Comparison of ENCODE assay signal across 42 mouse cellular contexts in the genomic region with DNA sequence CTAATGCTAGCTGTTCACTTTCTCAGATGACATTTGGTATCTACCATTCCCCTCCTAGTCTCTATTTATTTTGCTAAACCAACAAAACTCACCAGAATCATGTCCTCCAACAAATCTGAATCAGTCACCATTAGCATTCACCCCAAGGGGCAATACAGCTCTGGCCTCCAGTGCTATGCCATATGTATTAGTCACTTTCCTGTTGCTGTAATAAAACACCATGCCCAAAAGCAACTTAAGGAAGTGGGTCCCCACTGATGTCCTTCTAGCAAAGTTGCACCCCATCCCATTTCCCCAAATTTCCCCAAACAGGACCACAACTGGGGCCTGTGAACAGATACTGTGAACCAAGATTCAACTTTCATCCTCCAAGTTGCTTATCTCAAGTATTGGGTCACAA. TPM values are rescaled to one million over a fixed set of nuclear protein-coding genes. Genes with fewer than 3 reads are reported as not detected.
"Had no signal": no experiment of that assay in that cellular context is flagged by ENCODE, and none has a peak within 500 bp of the region (broad histone marks: within the 10 kb centered on the region; RNA-seq: fewer than 3 reads in every experiment).

No protein-coding gene starts in this region.

- ATAC-seq: liver, embryonic 12.5 days; liver, postnatal 0 days; lung, postnatal 0 days; midbrain, embryonic 13.5 days; midbrain, embryonic 15.5 days; midbrain, embryonic 16.5 days had no signal

- H3K9ac ChIP-seq: limb, embryonic 12.5 days; limb, embryonic 13.5 days; limb, embryonic 15.5 days; liver, embryonic 12.5 days; liver, embryonic 13.5 days; liver, embryonic 14.5 days; liver, embryonic 15.5 days; liver, postnatal 0 days; lung, embryonic 14.5 days; lung, embryonic 15.5 days; midbrain, embryonic 12.5 days; midbrain, embryonic 13.5 days; midbrain, embryonic 15.5 days; neural tube, embryonic 12.5 days; neural tube, embryonic 13.5 days had no signal

- H3K27me3 ChIP-seq: liver, embryonic 13.5 days; lung, embryonic 15.5 days; midbrain, embryonic 12.5 days; midbrain, embryonic 13.5 days; midbrain, embryonic 15.5 days; neural tube, embryonic 12.5 days; neural tube, embryonic 13.5 days had no signal

- H3K36me3 ChIP-seq: limb, embryonic 10.5 days; limb, embryonic 12.5 days; limb, embryonic 13.5 days; limb, embryonic 15.5 days; liver, embryonic 12.5 days; liver, embryonic 13.5 days; liver, embryonic 15.5 days; lung, embryonic 15.5 days; midbrain, embryonic 10.5 days; midbrain, embryonic 12.5 days; midbrain, embryonic 13.5 days; midbrain, embryonic 15.5 days; neural tube, embryonic 12.5 days; neural tube, embryonic 13.5 days had no signal

- H3K9me3 ChIP-seq: limb, embryonic 10.5 days; limb, embryonic 12.5 days; limb, embryonic 13.5 days; limb, embryonic 15.5 days; liver, embryonic 12.5 days; liver, embryonic 13.5 days; liver, embryonic 15.5 days; lung, embryonic 15.5 days; megakaryocyte, embryonic 14.5 days; midbrain, embryonic 10.5 days; midbrain, embryonic 12.5 days; midbrain, embryonic 13.5 days; midbrain, embryonic 15.5 days; neural tube, embryonic 12.5 days; neural tube, embryonic 13.5 days had no signal

- H3K27ac ChIP-seq: limb, embryonic 10.5 days; limb, embryonic 12.5 days; limb, embryonic 13.5 days; limb, embryonic 15.5 days; liver, embryonic 12.5 days; liver, embryonic 13.5 days; liver, embryonic 14.5 days; liver, embryonic 15.5 days; lung, embryonic 15.5 days; macrophage; midbrain, embryonic 10.5 days; midbrain, embryonic 12.5 days; midbrain, embryonic 13.5 days; midbrain, embryonic 15.5 days; neural tube, embryonic 12.5 days; neural tube, embryonic 13.5 days had no signal

- H3K4me3 ChIP-seq: limb, embryonic 10.5 days; limb, embryonic 12.5 days; limb, embryonic 13.5 days; limb, embryonic 15.5 days; liver, embryonic 12.5 days; liver, embryonic 13.5 days; liver, embryonic 15.5 days; lung, embryonic 15.5 days; megakaryocyte, embryonic 14.5 days; midbrain, embryonic 10.5 days; midbrain, embryonic 12.5 days; midbrain, embryonic 13.5 days; midbrain, embryonic 15.5 days; myocyte; neural tube, embryonic 12.5 days; neural tube, embryonic 13.5 days had no signal

- H3K4me1 ChIP-seq: limb, embryonic 10.5 days; limb, embryonic 12.5 days; limb, embryonic 13.5 days; limb, embryonic 15.5 days; liver, embryonic 12.5 days; liver, embryonic 13.5 days; liver, embryonic 15.5 days; lung, embryonic 15.5 days; midbrain, embryonic 10.5 days; midbrain, embryonic 12.5 days; midbrain, embryonic 13.5 days; midbrain, embryonic 15.5 days; neural tube, embryonic 12.5 days; neural tube, embryonic 13.5 days had no signal

- DNase-seq: left cerebral cortex, postnatal 4 days; liver; liver, embryonic 13.5 days; liver, postnatal 0 days; lung, adult 18-20 months; lung, adult 2 months; lung, embryonic 14.5 days; lung, postnatal 10 days; lung, postnatal 14 days; lung, postnatal 4 days; midbrain, embryonic 14.5 days had no signal

- H3K4me2 ChIP-seq: limb, embryonic 12.5 days; limb, embryonic 13.5 days; limb, embryonic 15.5 days; liver, embryonic 11.5 days; liver, embryonic 12.5 days; liver, embryonic 13.5 days; liver, embryonic 15.5 days; lung, embryonic 14.5 days; lung, embryonic 15.5 days; midbrain, embryonic 11.5 days; midbrain, embryonic 12.5 days; midbrain, embryonic 13.5 days; midbrain, embryonic 15.5 days; neural tube, embryonic 12.5 days; neural tube, embryonic 13.5 days had no signal

RNA-seq across cellular contexts. Expression of gene Ropn1, which starts 32.1 kb away (rescaled TPM):
- total RNA-seq: left cerebral cortex, postnatal 4 days; liver, adult 2 months; megakaryocyte progenitor cell, adult 5-6 weeks; megakaryocyte-erythroid progenitor cell, adult 5-6 weeks; midbrain, postnatal 0 days; monocyte, adult 5-6 weeks had no signal
- polyA plus RNA-seq: limb, embryonic 10.5 days; limb, embryonic 11.5 days; limb, embryonic 13.5 days; limb, embryonic 14.5 days; limb, embryonic 15.5 days; liver, adult 2 months; liver, embryonic 11.5 days; liver, embryonic 12.5 days; liver, embryonic 13.5 days; liver, embryonic 14.5 days; liver, embryonic 15.5 days; liver, embryonic 16.5 days; liver, postnatal 0 days; lung, adult 2 months; lung, embryonic 14.5 days; lung, embryonic 15.5 days; lung, embryonic 16.5 days; lung, postnatal 0 days; macrophage; midbrain, embryonic 10.5 days; midbrain, embryonic 11.5 days; midbrain, embryonic 12.5 days; midbrain, embryonic 13.5 days; midbrain, embryonic 14.5 days; midbrain, embryonic 15.5 days; midbrain, embryonic 16.5 days; midbrain, postnatal 0 days; myocyte; neural tube, embryonic 11.5 days; neural tube, embryonic 12.5 days; neural tube, embryonic 13.5 days had no signal
